Mouse (Mus musculus) MEL (cell line): ENCODE measurements at regions not wholly inside any gene's neighbourhood (a gene's known extent, or its start where the extent isn't known, plus 50 kb on each side); places are given as distances from the start of the nearest gene placed in this dataset.

Experiments used
- CTCF ChIP-seq, 3 experiments: IDR thresholded peaks in 2 of 3; conservative IDR thresholded peaks in 1 of 3; 2 replicates each; pipeline ENCODE4 v1.5.1; 2011 to 2012; ENCODE audit warnings: low read length in 3 of 3, low read depth in 2 of 3, mild to moderate bottlenecking in 2 of 3, improper control_type of control experiment in 1 of 3, inconsistent platforms in 1 of 3, mixed read lengths in 1 of 3, moderate library complexity in 1 of 3; ENCODE audit not compliant: control insufficient read depth in 1 of 3, insufficient read depth in 1 of 3, poor library complexity in 1 of 3, severe bottlenecking in 1 of 3
- MAX ChIP-seq: IDR thresholded peaks from 2 replicates; pipeline ENCODE4 v1.6.1; 2011; ENCODE audit warnings: low read length, improper control_type of control experiment
- MAZ ChIP-seq: IDR thresholded peaks from 2 replicates; pipeline ENCODE4 v1.6.1; 2012; ENCODE audit warnings: low read depth, mild to moderate bottlenecking, inconsistent platforms, low read length, improper control_type of control experiment
- MYC ChIP-seq: IDR thresholded peaks from 2 replicates; pipeline ENCODE4 v1.6.1; 2011; ENCODE audit warnings: low read depth, mild to moderate bottlenecking, low read length, improper control_type of control experiment, moderate library complexity
- POLR2A ChIP-seq, 2 experiments: IDR thresholded peaks; 2 replicates each; pipeline ENCODE4 v1.6.1; 2011 to 2012; ENCODE audit warnings: low read length in 2 of 2, mild to moderate bottlenecking in 2 of 2, control low read depth in 1 of 2, improper control_type of control experiment in 1 of 2, low read depth in 1 of 2, moderate library complexity in 1 of 2; ENCODE audit not compliant: control insufficient read depth in 1 of 2, insufficient read depth in 1 of 2, poor library complexity in 1 of 2
- TCF12 ChIP-seq: IDR thresholded peaks from 2 replicates; pipeline ENCODE4 v1.6.1; 2014; ENCODE audit warnings: low read depth, mild to moderate bottlenecking, inconsistent platforms, low read length, improper control_type of control experiment, moderate library complexity

DNA sequence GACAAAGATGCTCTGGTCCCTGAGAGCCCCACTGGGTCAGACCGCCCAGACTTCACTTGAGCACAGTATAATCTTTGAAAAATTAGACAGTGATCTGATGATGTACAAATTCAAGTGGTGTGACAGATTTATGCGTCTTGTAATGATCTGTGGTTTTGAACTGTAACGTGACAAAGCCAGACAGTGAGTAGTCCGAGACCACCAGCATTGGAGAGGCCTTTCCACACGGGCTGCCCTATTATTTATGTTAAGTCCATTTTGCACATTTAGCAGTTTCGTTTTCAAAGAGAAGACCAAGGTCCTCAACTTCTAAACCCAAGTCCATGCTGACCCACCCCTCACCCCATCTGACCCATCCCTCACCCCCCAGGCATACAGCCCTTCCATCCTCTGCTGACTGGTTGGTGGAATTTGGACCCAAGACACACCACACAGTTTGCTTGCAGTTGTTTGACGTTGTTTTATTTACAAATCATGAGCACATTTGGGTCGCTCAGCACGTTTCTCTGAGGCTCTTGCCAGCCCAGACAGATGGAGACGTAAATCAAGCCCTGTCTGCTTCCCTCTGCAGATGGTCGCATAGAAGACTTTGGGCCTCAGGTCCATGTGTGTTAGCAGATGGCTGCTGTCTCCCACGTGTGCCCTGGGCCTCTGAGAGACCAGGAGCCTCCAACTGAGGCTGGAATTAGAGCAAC is 132.8 kb upstream of the Myocd start:
- TF ChIP-seq TCF12 (no peak), MYC (no peak), MAZ (no peak), MAX (no peak), CTCF (IDR thresholded peaks at IDR 0.05 in 2 of 3, conservative IDR thresholded peaks at IDR 0.05 in 1 of 3; ENCODE audit: control insufficient read depth in 1 of 3, insufficient read depth in 1 of 3, low read depth in 2 of 3, low read length in 3 of 3, poor library complexity in 1 of 3, severe bottlenecking in 1 of 3) (no peak), POLR2A (IDR thresholded peaks at IDR 0.05; ENCODE audit: control insufficient read depth in 1 of 2, insufficient read depth in 1 of 2, low read depth in 1 of 2, low read length in 2 of 2, poor library complexity in 1 of 2) (no peak)
